Mouse (Mus musculus) C2C12 (cell line): Measurements from ENCODE around the gene Gcsh.

Source experiments
- CTCF ChIP-seq: IDR thresholded peaks from one replicate; pipeline ENCODE4 v1.5.1; 2011; ENCODE audit not compliant: control insufficient read depth, insufficient read depth, insufficient read length
- MAX ChIP-seq: IDR thresholded peaks from one replicate; pipeline ENCODE4 v1.6.1; 2011; ENCODE audit warnings: mild to moderate bottlenecking, control low read depth
- MYOD1 ChIP-seq: IDR thresholded peaks from one replicate; pipeline ENCODE4 v1.6.1; 2011; ENCODE audit warnings: low read depth; ENCODE audit not compliant: control insufficient read depth, insufficient read length
- MYOG ChIP-seq: IDR thresholded peaks from one replicate; pipeline ENCODE4 v1.6.1; 2011; ENCODE audit not compliant: control insufficient read depth, insufficient read length; ENCODE audit errors: extremely low read depth
- USF1 ChIP-seq: IDR thresholded peaks from one replicate; pipeline ENCODE4 v1.6.1; 2011; ENCODE audit warnings: low read depth, mild to moderate bottlenecking, control low read depth, moderate library complexity

DNA sequence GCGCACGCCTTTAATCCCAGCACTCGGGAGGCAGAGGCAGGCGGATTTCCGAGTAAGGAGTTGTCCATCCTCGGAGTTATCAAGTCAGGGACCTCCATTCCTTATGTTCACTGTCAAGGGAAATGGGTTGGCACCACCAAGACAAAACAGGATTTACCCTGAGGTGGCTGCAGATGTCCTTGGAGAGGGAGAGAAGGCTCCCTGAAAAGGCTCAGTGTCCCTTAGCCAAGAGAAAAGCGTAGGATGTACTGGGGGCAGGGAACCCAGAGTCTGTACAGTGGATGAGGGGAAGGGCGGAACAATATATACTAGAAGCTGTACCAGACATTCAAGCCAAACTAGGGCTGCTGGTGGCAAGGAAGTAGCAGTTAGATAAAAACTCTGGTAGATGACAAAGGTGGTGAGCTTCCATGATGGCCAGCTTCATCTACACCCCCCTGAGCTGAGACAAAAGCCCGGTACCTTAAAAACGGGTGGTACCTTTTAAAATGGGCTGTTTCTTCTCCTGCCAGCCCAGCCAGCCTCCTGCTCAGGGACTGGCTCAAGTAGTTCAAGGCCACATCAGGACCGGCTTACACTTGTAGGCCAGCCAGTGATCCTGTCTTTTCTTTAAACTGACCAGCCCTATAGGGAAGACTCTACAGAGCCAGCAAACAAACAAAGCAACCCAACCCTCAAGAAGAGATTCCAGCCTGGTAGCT lies 829 bp upstream of the Gcsh start:
- TF ChIP-seq MYOD1 (no peak), USF1 (no peak), CTCF (no peak), MAX (no peak), MYOG (no peak)
